Comparison of ENCODE assay signal across 21 mouse cellular contexts in genomic region chr6:54620357-54620756, GRCm38 (mm10). TPM values are rescaled to one million over a fixed set of nuclear protein-coding genes. Genes with fewer than 3 reads are reported as not detected.
DNase-seq lines count a peak whose midpoint lies in the region; ATAC-seq lines count a peak whose summit lies in the region.
"Had no signal": no experiment of that assay in that cellular context is flagged by ENCODE, and none has a peak within 500 bp of the region (broad histone marks: within the 10 kb centered on the region; RNA-seq: fewer than 3 reads in every experiment).

No protein-coding gene starts in this region.

- 53% methylated on average over 4 of the region's 4 CpGs for WGBS in lung, embryonic 16.5 days
- WGBS in macrophage (ENCODE audit: missing documents) = 31% methylated on average over 4 of the region's 4 CpGs

- H3K9ac ChIP-seq in lung, embryonic 16.5 days (ENCODE audit: low read length) = no peak overlapping the region
- H3K9ac ChIP-seq: embryonic facial prominence, embryonic 13.5 days; forebrain, embryonic 12.5 days had no signal

- no peak overlapping the region for H3K4me2 ChIP-seq in lung, embryonic 16.5 days (ENCODE audit: low read depth, low read length)
- H3K4me2 ChIP-seq: embryonic facial prominence, embryonic 13.5 days; forebrain, embryonic 12.5 days had no signal

- peak; percentile 54 for ATAC-seq in lung, embryonic 16.5 days (ENCODE audit: low read depth)
- ATAC-seq in erythroblast, adult 5-6 weeks (replicated peaks; ENCODE audit: low FRiP score, poor library complexity, severe bottlenecking) = no peak
- ATAC-seq: forebrain, embryonic 14.5 days; forebrain, embryonic 16.5 days had no signal

- DNase-seq in heart, adult 11 months = peak; percentile 87
- no peak for DNase-seq in heart, postnatal 14 days
- no peak for DNase-seq in lung, postnatal 4 days
- DNase-seq: adrenal gland, adult 2 months; adrenal gland, postnatal 10 days; adrenal gland, postnatal 25 days; cerebellum, adult 11-12 months; cerebellum, adult 2 months; cerebellum, adult 9-10 months; cerebellum, postnatal 10 days; cerebellum, postnatal 25 days had no signal

- intact Hi-C loops in heart, postnatal 14 days (cut with DNase I) = no loop called here

- H3K27ac ChIP-seq in lung, embryonic 16.5 days (ENCODE audit: low read length) = peak overlapping the region; percentile 5; the same call in 1 of the 2 replicates
- H3K27ac ChIP-seq in macrophage = peak overlapping the region; percentile 77
- H3K27ac ChIP-seq: embryonic facial prominence, embryonic 13.5 days; forebrain, embryonic 10.5 days; forebrain, embryonic 12.5 days had no signal

- no peaks in the 10 kb centered on the region for H3K27me3 ChIP-seq in lung, embryonic 16.5 days (ENCODE audit: control insufficient read depth, insufficient read depth, low read depth, low read length)
- H3K27me3 ChIP-seq: embryonic facial prominence, embryonic 13.5 days; forebrain, embryonic 12.5 days had no signal

- no peaks in the 10 kb centered on the region for H3K9me3 ChIP-seq in lung, embryonic 16.5 days (ENCODE audit: control insufficient read depth, low read length)
- H3K9me3 ChIP-seq: embryonic facial prominence, embryonic 13.5 days; forebrain, embryonic 10.5 days; forebrain, embryonic 12.5 days had no signal

- H3K36me3 ChIP-seq in lung, embryonic 16.5 days (ENCODE audit: control insufficient read depth, insufficient read depth, low read length) = peaks cover 9% of the 10 kb centered on the region
- no peaks in the 10 kb centered on the region; the same call in 1 of the 2 replicates for H3K36me3 ChIP-seq in macrophage (ENCODE audit: inconsistent target)

- no peak overlapping the region for H3K4me3 ChIP-seq in lung, embryonic 16.5 days (ENCODE audit: low read length)
- no peak overlapping the region for H3K4me3 ChIP-seq in macrophage (ENCODE audit: inconsistent target)
- H3K4me3 ChIP-seq: embryonic facial prominence, embryonic 13.5 days; erythroblast, embryonic 14.5 days; forebrain, embryonic 10.5 days; forebrain, embryonic 12.5 days had no signal

- no peaks in the 10 kb centered on the region for H3K4me1 ChIP-seq in lung, embryonic 16.5 days (replicated peaks; ENCODE audit: control insufficient read depth, insufficient read depth, low read length)
- H3K4me1 ChIP-seq: embryonic facial prominence, embryonic 13.5 days; forebrain, embryonic 10.5 days; forebrain, embryonic 12.5 days had no signal

- no peaks in the 10 kb centered on the region for H3K79me2 ChIP-seq in macrophage (ENCODE audit: inconsistent target)

RNA-seq across cellular contexts. Expression of gene Fkbp14, which starts 23.2 kb away (rescaled TPM):
- 10 to 100 TPM; 11.8 to 11.9 TPM for total RNA-seq in heart, postnatal 14 days (2021)
- 25.0 and 25.4 TPM in 2 replicates for polyA plus RNA-seq in lung, embryonic 16.5 days (2015; fragmentation: Nextera tagmentation; extraction: Ambion mirVana)
- total RNA-seq in macrophage (2018; cell fraction: chromatin; rRNA removed) = 1 to 10 TPM in 19 of 26 experiments, under 1 TPM in 7; 0.33 to 7.9 (median 2.1) TPM
- 1 to 10 TPM in 5 of 26 experiments, under 1 TPM in 21; 0.34 to 1.3 (median 0.77) TPM for total RNA-seq in macrophage (2018; cell fraction: cytosol; rRNA removed)
- 1 to 10 TPM in 19 of 26 experiments, under 1 TPM in 7; 0.43 to 7.3 (median 1.9) TPM for total RNA-seq in macrophage (2018; cell fraction: nucleus; rRNA removed)
- polyA plus RNA-seq in macrophage (2018) = 0.94 to 2.2 TPM (median 1.1 TPM) in 3 replicates
- total RNA-seq in erythroblast, adult 5-6 weeks (2015; ENCODE audit: low replicate concordance) = not detected in 2 replicates
- total RNA-seq in erythroblast, adult 5-6 weeks (2017; ENCODE audit: low replicate concordance) = not detected in 2 replicates
- polyA plus RNA-seq: erythroblast, embryonic 14.5 days had no signal

RNA-seq across cellular contexts. Expression of gene Plekha8, which starts 25.4 kb away (rescaled TPM):
- 10 to 100 TPM; 10.3 to 12.5 TPM for total RNA-seq in heart, postnatal 14 days (2021)
- 6.5 and 7.1 TPM in 2 replicates for polyA plus RNA-seq in lung, embryonic 16.5 days (2015; fragmentation: Nextera tagmentation; extraction: Ambion mirVana)
- 10 to 100 TPM in 13 of 26 experiments, 1 to 10 TPM in 13; 2.4 to 34.5 (median 9.9) TPM for total RNA-seq in macrophage (2018; cell fraction: chromatin; rRNA removed)
- total RNA-seq in macrophage (2018; cell fraction: cytosol; rRNA removed) = 10 to 100 TPM in 13 of 26 experiments, 1 to 10 TPM in 13; 7.7 to 22.5 (median 10.8) TPM
- 10 to 100 TPM in 11 of 26 experiments, 1 to 10 TPM in 15; 2.6 to 23.5 (median 9.0) TPM for total RNA-seq in macrophage (2018; cell fraction: nucleus; rRNA removed)
- 7.8 to 19.4 TPM (median 10.7 TPM) in 3 replicates for polyA plus RNA-seq in macrophage (2018)
- 0.19 and 1.5 TPM in 2 replicates for total RNA-seq in erythroblast, adult 5-6 weeks (2015; ENCODE audit: low replicate concordance)
- total RNA-seq in erythroblast, adult 5-6 weeks (2017; ENCODE audit: low replicate concordance) = 0.26 and 0.70 TPM in 2 replicates

RNA-seq across cellular contexts. Expression of gene Scrn1, which starts 54.1 kb away (rescaled TPM):
- 10 to 100 TPM in 1 of 2 experiments, 1 to 10 TPM in 1; 9.7 to 12.8 TPM for total RNA-seq in heart, postnatal 14 days (2021)
- 2.7 TPM in 2 replicates for polyA plus RNA-seq in lung, embryonic 16.5 days (2015; fragmentation: Nextera tagmentation; extraction: Ambion mirVana)
- 1 to 10 TPM in 1 of 26 experiments, not detected in 25; 2.4 TPM for total RNA-seq in macrophage (2018; cell fraction: chromatin; rRNA removed)
- total RNA-seq in macrophage (2018; cell fraction: cytosol; rRNA removed) = under 1 TPM in 8 of 26 experiments, not detected in 18; under 0.01 to 0.12 (median 0.05) TPM
- under 1 TPM in 1 of 26 experiments, not detected in 25; 0.27 TPM for total RNA-seq in macrophage (2018; cell fraction: nucleus; rRNA removed)
- not detected in 3 replicates for polyA plus RNA-seq in macrophage (2018)
- total RNA-seq in erythroblast, adult 5-6 weeks (2015; ENCODE audit: low replicate concordance) = not detected in 2 replicates
- total RNA-seq in erythroblast, adult 5-6 weeks (2017; ENCODE audit: low replicate concordance) = not detected in 2 replicates
- total RNA-seq: MEL had no signal
- polyA plus RNA-seq: erythroblast, embryonic 14.5 days had no signal

Comparison
In these comparisons a context has a peak if more than half of its experiments do, and no peak if none do; other contexts are left out.
1. RNA of gene Fkbp14, which starts 23.2 kb away (total RNA-seq): 11.8 to 11.9 TPM in heart, postnatal 14 days; not detected in erythroblast, adult 5-6 weeks; every median in the first group is over 10 times any median in the second.
2. RNA of gene Plekha8, which starts 25.4 kb away (total RNA-seq): 10.3 to 12.5 TPM in heart, postnatal 14 days; 0.19 to 1.5 TPM in erythroblast, adult 5-6 weeks; every median in the first group is over 4 times any median in the second.
3. RNA of gene Scrn1, which starts 54.1 kb away (total RNA-seq): 9.7 to 12.8 TPM in heart, postnatal 14 days; not detected in erythroblast, adult 5-6 weeks; every median in the first group is over 10 times any median in the second.